Mouse (Mus musculus): ENCODE measurements around the gene Mccc2. TPM values are rescaled to one million over a fixed set of nuclear protein-coding genes. Genes with fewer than 3 reads are reported as not detected.

The Mccc2 gene
- polyA plus RNA-seq, 1 experiment from 2014 or later: 18.5 TPM

DNA sequence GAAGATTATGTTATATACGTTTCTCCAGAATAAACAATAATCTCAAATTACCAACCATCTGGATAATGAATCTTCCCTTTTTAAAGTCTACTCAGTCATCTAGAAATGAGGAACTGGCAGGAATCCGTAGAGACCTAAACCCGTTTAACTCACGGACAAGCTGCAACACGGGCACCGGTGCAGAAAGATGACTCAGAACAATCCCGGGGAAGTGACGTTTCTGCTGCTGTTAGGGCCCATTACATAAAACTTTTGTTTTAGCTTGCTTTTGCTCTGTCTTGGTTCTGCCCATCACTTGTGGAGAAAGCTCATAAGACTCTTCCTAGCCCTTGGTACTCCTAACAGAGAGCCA, 76.1 kb downstream of the Mccc2 start:
- no peak for DNase-seq (ENCODE audit: low spot score)

DNA sequence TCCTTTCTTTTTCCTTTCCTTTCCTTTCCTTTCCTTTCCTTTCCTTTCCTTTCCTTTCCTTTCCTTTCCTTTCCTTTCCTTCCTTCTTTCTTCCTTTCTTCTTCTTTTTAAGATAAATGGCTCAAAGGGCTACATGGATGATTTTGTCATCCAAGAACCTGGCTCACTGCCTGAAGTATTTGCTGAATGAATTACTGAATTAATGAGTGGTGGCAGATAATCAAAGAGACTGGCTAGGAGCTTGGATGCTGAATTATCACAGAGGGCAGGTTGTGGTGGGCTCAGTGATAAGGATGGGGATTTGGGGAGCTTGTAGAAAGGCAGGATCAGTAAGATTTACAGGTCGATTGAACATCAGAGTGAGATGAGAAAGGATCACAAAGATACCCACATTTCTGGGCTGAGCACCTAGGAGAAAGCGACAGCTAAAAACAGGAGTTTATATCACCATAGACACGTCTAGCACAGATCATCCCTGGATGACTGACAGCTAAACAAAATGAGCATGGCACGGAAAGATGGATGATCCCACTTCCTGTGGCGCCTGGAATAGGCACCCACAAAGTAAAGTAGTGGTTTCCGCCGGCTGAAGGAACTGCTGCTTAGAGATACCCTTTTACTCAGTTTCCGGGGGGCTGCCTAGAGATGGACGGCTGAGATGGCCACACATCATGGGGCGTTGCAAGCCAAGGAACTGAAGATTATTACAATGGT, 76.7 kb downstream of the Mccc2 start:
- DNase-seq (ENCODE audit: low spot score): peak; percentile 18

DNA sequence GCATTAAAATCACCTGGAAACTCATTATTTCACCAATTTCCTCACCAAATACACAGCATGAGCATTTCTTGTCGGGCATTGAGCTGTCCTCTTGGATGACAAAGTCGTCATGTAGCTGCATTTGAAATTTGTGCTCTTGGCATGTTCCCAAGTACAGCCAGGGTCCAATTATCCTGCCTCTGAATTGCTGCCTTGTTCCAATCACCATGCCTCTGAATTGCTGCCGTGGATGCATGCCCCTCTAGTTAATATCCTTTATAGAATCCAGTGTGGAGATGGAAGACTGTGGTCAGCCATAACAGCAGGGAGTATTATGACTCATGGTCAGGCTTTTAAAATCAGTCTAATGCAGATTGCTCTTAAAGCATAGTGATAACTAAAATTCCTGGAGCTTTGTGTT, 77.7 kb downstream of the Mccc2 start:
- no peak for DNase-seq (ENCODE audit: low spot score)

DNA sequence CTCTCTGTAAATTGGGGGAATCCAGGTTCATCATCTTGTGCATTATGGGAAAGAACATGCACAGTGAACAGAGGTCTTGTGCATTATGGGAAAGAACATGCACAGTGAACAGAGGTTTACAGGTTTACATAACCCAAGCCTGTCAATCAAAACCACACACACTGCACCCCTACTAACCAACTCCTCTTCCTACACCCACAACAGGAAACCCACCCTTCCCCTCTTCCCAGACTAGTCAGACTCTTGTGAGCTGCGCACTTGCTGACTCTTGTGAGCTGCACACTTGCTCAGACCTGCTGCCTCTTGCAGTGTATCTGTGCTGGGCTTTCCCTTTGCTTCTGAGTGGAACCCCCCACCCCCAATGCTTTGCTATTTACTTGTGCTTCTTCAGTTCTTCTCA, 83.0 kb downstream of the Mccc2 start:
- DNase-seq (ENCODE audit: low spot score): peak; percentile 50

DNA sequence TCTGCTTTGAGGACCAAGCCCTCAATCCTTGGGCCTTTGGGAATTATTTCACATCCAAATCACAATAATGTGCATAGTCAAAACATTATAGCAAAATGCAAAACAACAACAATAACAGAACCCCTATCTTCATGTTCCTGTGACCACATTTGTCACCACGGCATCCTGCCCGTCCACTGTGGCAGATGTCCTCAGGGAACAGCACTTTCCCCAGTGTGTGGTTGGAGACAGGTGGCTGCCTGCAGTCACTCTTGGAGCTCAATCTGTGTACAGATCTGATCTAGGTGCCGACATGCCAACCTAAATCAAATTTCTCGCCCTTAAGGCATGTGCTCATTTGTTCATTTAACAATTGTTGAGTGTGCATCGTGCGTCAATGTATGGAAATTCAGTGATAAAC, 83.9 kb downstream of the Mccc2 start:
- no peak for DNase-seq (ENCODE audit: low spot score)

DNA sequence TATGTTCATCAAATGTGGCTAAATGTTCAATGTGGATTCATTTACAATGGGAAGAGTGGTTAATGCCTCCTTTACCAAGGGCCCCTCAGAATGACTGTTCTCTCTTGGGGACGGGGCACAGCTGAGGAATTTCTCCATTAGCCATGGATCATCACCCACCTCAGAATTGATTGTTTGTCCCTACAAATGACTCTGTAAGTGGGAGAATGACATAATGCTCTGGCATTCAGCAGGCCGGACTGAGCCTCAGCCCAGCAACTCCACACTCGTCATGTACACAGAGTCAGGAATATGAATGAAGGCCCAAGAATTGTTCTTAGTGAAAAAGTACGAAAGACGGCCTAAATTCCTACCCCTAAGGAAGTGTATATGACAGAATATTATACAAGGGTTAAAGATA, 89.2 kb downstream of the Mccc2 start:
- no peak for DNase-seq (ENCODE audit: low spot score)

DNA sequence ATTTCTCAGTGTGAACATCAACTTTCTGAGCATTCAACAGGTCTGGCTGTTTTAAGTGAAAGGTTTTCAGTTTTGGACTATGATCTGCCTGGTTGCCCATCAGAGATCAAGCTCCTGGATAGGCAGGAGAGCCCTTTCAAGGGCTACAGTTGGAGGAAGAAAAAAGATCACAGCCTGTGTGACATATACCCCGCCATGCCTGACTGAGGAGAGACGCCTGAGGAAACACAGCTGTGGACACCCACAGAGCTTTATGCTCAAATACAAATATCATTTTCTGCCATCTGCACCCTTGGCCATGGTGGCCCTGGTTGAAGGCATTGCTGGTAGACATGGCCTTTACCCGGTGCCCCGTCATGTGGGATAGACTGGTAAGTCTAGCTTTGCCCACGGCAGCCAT, 99.8 kb downstream of the Mccc2 start:
- no peak for DNase-seq (ENCODE audit: low spot score)

DNA sequence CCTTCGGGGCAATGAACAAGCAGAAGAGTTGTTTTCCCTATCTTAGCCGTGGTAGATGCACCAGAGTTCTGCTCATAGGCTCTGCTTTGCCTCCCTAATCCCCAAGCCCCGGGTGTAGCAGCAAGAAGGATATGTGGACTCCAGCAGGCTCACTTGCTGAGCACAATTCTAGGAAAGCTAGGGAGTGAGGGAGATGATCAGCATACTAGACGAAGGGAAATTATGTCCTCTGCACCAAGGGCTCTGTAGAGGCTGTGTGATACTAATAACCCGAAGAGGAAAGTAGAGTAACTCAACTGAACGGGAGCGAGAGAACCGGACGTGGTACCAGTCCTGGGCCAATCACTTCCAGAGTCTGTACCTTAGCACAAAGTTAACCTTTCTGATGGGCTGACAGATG, 114.5 kb downstream of the Mccc2 start, which contains the start of gene Cartpt:
TSS of gene Cartpt (minus strand) at position 127 of the 400 bp plus-strand sequence.
- no peak for DNase-seq (ENCODE audit: low spot score)

DNA sequence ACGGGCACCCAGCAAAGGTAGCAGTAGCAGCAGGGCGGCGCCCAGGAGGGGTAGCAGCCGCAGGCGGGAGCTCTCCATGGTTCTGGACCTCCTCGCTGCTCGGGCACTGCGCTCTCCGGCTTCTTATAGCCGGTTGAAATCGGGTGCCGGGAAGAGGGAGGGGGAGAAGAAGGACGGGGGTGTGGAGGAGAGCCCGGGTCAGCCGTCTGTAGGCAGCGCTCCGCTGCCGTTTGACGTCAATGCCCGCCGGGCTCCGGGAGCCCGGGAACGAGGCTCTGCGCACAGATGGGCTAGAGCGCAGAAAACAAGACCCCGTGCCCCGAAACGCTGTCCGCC, 114.9 kb downstream of the Mccc2 start:
- peak; percentile 17 for DNase-seq (ENCODE audit: low spot score)

DNA sequence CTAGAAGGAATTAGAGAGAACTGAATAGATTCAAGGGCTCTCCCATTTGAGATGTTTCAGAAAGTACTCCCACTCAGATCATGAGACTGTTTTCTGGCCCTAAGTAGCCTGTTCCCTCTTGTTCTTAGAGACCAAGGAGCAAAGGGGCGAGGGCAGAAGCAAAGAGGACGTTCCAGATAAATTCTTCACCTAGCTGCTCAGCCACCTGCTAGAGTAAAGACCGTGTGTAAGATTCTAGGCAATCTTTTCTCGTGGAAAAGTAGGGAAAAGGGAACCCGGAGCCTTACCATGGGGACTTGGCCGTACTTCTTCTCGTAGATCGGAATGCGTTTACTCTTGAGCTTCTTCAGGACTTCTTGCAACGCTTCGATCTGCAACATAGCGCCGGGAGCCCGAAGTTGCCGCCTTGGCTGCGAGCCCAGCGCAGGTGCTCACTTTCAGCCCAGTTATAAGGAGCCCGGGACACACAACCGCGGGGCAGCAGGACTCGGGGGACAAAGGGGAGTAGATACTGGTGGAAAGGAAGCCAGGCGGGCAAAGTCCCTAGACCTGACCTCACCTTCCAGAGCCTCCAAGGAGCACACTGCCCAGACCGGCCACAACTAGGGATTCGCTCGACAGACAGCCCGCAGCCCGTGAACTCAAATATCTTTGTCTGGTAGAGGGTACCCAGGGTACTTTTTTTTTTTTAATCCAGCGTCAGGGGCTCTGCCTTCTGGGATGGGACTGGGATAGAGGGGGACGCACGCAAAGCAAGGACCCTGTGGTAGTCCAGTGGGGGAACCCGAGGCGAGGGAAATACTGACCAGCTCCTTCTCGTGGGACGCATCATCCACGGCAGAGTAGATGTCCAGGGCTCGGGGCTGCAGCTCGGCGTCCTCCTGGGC, 115.5 kb downstream of the Mccc2 start:
- no peak for DNase-seq (ENCODE audit: low spot score)

DNA sequence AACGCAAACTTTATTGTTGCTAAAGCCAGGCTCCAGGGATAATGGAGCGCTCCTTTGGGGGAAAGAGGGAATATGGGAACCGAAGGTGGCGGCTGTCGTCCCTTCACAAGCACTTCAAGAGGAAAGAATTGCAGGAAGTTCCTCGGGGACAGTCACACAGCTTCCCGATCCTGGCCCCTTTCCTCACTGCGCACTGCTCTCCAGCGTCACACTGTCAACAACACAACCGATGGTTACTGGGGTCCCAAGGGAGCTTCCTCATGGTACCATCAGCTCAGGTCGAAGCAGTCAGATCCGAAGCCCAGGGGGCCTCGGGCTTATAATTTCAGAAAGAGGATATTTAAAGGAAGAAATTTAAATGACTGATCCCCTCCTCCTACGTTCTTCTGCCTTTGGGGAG, 116.6 kb downstream of the Mccc2 start:
- no peak for DNase-seq (ENCODE audit: low spot score)

Other genes starting within 250 kb of the Mccc2 start
- gene Cartpt, start 114.5 kb downstream of the Mccc2 start, polyA plus RNA-seq (2015; fragmentation: Nextera tagmentation; extraction: Ambion mirVana): 0.17 and 0.29 TPM in 2 replicates
- gene Bdp1, start 88.4 kb upstream of the Mccc2 start, polyA plus RNA-seq (2015; fragmentation: Nextera tagmentation; extraction: Ambion mirVana): 27.5 and 33.0 TPM in 2 replicates
- 40.5 and 48.2 TPM in 2 replicates for gene Serf1, start 92.4 kb upstream of the Mccc2 start, polyA plus RNA-seq (2015; fragmentation: Nextera tagmentation; extraction: Ambion mirVana)
- 44.8 and 54.4 TPM in 2 replicates for gene Smn1, start 109.2 kb upstream of the Mccc2 start, polyA plus RNA-seq (2015; fragmentation: Nextera tagmentation; extraction: Ambion mirVana)
- gene Naip2, start 186.5 kb upstream of the Mccc2 start, polyA plus RNA-seq (2015; fragmentation: Nextera tagmentation; extraction: Ambion mirVana): 0.52 and 0.54 TPM in 2 replicates
- 0.34 and 0.41 TPM in 2 replicates for gene Naip5, start 230.7 kb upstream of the Mccc2 start, polyA plus RNA-seq (2015; fragmentation: Nextera tagmentation; extraction: Ambion mirVana)

All from thymus, postnatal 0 days (tissue).